Mouse (Mus musculus): Measurements from ENCODE around the gene Trim33.

DNA sequence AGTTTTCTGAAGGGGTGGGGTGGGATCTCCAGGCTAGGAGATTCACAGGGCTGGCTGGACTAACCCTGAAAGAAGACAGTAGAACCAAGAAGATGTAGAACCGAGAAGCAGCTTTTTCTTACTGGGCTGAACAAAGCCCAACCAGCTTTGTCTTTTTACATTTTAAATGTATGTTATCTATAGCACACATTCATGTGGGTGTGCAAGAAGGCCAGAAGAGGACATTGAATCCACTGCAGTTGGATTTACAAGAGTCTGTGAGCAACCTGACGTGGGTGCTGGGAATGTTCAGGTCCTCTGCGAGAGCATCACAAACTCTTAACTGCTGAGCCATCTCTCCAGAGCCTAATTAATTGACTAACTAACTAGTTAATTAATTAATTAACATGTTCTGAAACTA lies 36.9 kb upstream of the Trim33 start:
- TF ChIP-seq CTCF (IDR thresholded peaks at IDR 0.05; ENCODE audit: low read depth) (no peak), EP300 (IDR thresholded peaks at IDR 0.05; ENCODE audit: low read depth) (no peak)
